Mouse (Mus musculus): ENCODE data around the gene Smoc1.

The Smoc1 gene

DNA sequence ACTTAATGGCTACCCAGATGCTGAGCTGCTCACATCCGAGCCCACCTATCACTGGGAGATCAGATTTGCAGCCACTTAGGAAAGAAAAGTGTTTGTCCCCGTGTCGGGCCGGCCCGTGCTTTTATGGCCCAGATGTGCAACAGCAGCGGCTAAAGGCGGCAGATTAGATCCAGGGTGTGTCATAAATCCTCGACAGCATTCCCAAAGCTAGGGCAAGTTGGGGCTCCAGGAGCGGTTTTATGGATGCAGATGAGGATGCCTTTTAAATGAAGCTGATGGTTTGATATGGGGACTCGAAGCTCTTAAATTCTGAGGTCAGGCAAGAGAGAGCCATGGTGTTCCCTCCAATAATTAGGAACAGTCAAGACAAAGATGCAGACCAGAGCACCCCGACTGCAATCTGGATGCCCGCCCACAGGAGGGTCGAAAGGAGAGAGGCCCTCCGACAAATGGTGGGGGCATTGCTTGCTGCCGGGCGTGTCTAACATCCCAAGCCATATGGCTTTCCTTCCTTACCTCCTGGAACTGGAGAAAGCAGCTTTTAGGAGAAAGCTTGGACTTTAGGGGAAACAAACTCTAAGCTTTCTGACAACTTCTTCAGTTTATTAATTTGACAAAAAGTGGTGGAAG, 1.8 kb downstream of the Smoc1 start:
- H3K4me3 ChIP-seq (replicated peaks; ENCODE audit: low read length), result peak overlapping the region; percentile 89; the same call in 1 of the 2 replicates
- H3K27me3 ChIP-seq (ENCODE audit: insufficient read depth, low read length), result peaks cover 13% of the 10 kb centered on the region
- H3K9me3 ChIP-seq (ENCODE audit: low read length), result no peaks in the 10 kb centered on the region
- H3K4me1 ChIP-seq (replicated peaks; ENCODE audit: low read depth, low read length), result peaks cover 46% of the 10 kb centered on the region
- TF ChIP-seq POU5F1 (IDR thresholded peaks at IDR 0.05; ENCODE audit: borderline replicate concordance, low read length), result no peak
- no peak for TF ChIP-seq CTCF (conservative IDR thresholded peaks at IDR 0.05; ENCODE audit: low read length)
- no peak for TF ChIP-seq NANOG (IDR thresholded peaks at IDR 0.05; ENCODE audit: borderline replicate concordance, low read length)
- peaks cover 35% of the 10 kb centered on the region for H3K36me3 ChIP-seq (ENCODE audit: insufficient read depth, low read length)

DNA sequence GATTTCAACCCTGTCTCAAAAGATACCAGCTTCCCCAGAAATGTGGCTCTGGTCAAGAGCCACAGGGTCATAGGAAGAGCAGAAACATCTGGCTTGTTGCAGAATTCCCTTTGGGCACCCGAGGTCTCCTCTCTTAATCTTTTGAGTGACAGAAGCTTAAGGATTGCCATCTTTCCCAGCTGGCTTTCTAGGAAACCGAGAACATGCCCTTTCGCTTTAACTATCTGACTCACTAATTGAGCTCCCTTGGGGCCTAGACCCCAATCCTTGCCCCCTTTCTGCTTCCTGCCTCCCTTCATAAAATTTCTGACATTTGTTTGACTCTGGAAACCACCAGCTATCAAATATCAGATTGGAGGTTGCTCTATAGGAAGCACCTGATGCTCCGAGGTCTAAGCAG, 3.1 kb downstream of the Smoc1 start:
- Histone ChIP-seq H3K4me3 (replicated peaks; ENCODE audit: low read length) (no peak overlapping the region), H3K9me3 (ENCODE audit: low read length) (no peaks in the 10 kb centered on the region), H3K36me3 (ENCODE audit: insufficient read depth, low read length) (peaks cover 34% of the 10 kb centered on the region), H3K4me1 (replicated peaks; ENCODE audit: low read depth, low read length) (peaks cover 44% of the 10 kb centered on the region), H3K27me3 (ENCODE audit: insufficient read depth, low read length) (peaks cover 13% of the 10 kb centered on the region)
- TF ChIP-seq NANOG (IDR thresholded peaks at IDR 0.05; ENCODE audit: borderline replicate concordance, low read length), result no peak
- no peak for TF ChIP-seq POU5F1 (IDR thresholded peaks at IDR 0.05; ENCODE audit: borderline replicate concordance, low read length)
- TF ChIP-seq CTCF (conservative IDR thresholded peaks at IDR 0.05; ENCODE audit: low read length), result no peak

DNA sequence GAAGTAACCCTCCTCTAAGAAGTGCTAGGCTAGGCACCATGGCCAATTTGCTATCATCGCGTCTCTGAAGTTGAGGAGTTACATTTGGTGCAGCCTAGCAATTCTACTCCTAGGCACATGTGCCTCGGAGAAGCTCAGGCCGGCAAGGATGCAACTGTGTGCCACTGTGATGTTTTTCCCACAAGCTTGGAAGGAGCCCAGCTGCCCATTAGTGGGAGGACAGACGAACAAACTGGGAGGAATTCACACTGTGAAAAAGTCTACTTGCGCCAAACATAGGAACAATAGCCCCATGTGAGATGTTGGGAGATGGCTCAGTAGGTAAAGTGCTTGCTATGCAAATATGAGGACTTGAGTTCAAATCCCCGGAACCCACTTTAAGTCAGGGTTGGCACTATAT, 5.0 kb downstream of the Smoc1 start:
- H3K4me3 ChIP-seq (replicated peaks; ENCODE audit: low read length), result no peak overlapping the region
- peaks cover 33% of the 10 kb centered on the region for H3K36me3 ChIP-seq (ENCODE audit: insufficient read depth, low read length)
- peaks cover 13% of the 10 kb centered on the region for H3K27me3 ChIP-seq (ENCODE audit: insufficient read depth, low read length)
- H3K9me3 ChIP-seq (ENCODE audit: low read length), result no peaks in the 10 kb centered on the region
- TF ChIP-seq POU5F1 (IDR thresholded peaks at IDR 0.05; ENCODE audit: borderline replicate concordance, low read length), result no peak
- no peak for TF ChIP-seq CTCF (conservative IDR thresholded peaks at IDR 0.05; ENCODE audit: low read length)
- TF ChIP-seq NANOG (IDR thresholded peaks at IDR 0.05; ENCODE audit: borderline replicate concordance, low read length), result no peak
- H3K4me1 ChIP-seq (replicated peaks; ENCODE audit: low read depth, low read length), result peaks cover 48% of the 10 kb centered on the region

DNA sequence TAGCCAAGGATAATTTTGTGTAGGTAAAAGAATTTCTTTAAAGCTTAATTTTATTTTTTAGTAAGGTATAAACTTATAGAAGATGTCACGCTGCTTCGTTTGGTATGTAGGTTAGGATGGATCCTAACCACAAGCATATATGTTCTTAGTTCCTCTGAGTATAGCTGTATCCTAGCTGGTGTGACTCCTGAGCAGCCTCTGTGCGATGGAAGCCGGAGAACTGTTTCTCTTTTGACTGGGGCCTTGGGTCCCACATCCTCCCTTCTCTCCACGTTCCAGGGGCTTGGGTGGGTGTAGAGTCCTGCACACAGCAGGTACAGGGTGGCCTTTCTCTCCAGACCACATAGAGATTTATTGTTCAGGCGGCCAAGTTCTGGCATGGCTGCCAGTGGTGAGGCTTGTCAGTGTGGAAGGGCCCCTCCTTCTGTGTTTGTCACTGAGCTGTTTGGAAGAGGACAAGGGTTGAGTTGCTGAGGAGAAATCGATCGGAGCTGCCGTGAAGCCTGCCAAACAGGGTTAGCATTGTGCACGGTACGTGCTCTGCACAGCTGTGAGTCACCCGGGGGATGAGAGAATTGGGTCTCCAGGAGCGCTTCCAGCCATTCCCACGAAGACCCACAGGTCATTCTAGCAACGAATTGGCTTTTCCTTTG, 6.9 kb downstream of the Smoc1 start:
- Histone ChIP-seq H3K4me3 (replicated peaks; ENCODE audit: low read length) (no peak overlapping the region), H3K9me3 (ENCODE audit: low read length) (no peaks in the 10 kb centered on the region), H3K4me1 (replicated peaks; ENCODE audit: low read depth, low read length) (peaks cover 42% of the 10 kb centered on the region), H3K36me3 (ENCODE audit: insufficient read depth, low read length) (peaks cover 33% of the 10 kb centered on the region), H3K27me3 (ENCODE audit: insufficient read depth, low read length) (peaks cover 2% of the 10 kb centered on the region; the same call in 1 of the 2 replicates)
- no peak for TF ChIP-seq POU5F1 (IDR thresholded peaks at IDR 0.05; ENCODE audit: borderline replicate concordance, low read length)
- no peak for TF ChIP-seq CTCF (conservative IDR thresholded peaks at IDR 0.05; ENCODE audit: low read length)

DNA sequence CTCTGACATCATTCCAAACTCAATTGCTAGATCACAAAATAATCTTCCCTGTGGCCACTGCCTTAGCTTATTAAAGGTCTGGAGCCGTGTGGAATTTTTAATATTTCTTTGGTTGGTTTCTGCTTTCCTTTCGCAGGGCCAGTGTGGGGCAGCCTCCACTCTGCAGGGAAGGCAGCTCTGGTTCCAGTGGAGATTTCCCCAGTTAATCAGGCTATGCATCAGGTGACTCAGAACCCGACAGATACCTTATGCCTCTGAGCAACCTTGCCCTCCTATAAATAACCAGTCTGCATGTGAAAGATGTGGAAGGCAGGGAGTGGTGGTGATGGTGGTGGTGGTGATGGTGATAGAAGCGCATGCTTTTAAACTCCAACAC, 7.4 kb downstream of the Smoc1 start:
- Histone ChIP-seq H3K9me3 (ENCODE audit: low read length) (no peaks in the 10 kb centered on the region), H3K36me3 (ENCODE audit: insufficient read depth, low read length) (peaks cover 33% of the 10 kb centered on the region), H3K4me3 (replicated peaks; ENCODE audit: low read length) (no peak overlapping the region), H3K4me1 (replicated peaks; ENCODE audit: low read depth, low read length) (peaks cover 43% of the 10 kb centered on the region), H3K27me3 (ENCODE audit: insufficient read depth, low read length) (no peaks in the 10 kb centered on the region)
- TF ChIP-seq NANOG (IDR thresholded peaks at IDR 0.05; ENCODE audit: borderline replicate concordance, low read length) (no peak), CTCF (conservative IDR thresholded peaks at IDR 0.05; ENCODE audit: low read length) (no peak), POU5F1 (IDR thresholded peaks at IDR 0.05; ENCODE audit: borderline replicate concordance, low read length) (no peak)

DNA sequence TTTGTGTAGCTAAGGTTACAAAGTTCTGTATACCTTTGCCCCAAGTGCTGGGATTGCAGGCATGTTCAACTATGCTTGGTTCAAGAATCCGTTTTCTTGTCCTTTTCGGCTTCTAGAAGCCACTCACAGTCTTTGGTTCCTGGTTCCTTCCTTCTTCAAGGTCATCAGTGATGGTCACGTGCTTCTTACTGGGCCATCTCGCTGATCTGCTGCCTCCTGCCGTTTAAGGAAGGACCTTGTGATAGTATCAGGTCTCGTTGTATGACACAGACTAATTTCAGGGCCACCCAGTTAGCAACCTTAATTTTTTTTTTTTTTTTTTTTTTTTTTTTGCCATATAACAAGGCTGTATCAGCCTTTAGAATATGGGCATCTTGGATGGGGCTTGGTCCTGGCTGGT, 9.2 kb downstream of the Smoc1 start:
- Histone ChIP-seq H3K9me3 (ENCODE audit: low read length) (no peaks in the 10 kb centered on the region), H3K4me1 (replicated peaks; ENCODE audit: low read depth, low read length) (peaks cover 58% of the 10 kb centered on the region), H3K27me3 (ENCODE audit: insufficient read depth, low read length) (no peaks in the 10 kb centered on the region), H3K4me3 (replicated peaks; ENCODE audit: low read length) (no peak overlapping the region), H3K36me3 (ENCODE audit: insufficient read depth, low read length) (peaks cover 22% of the 10 kb centered on the region)
- TF ChIP-seq NANOG (IDR thresholded peaks at IDR 0.05; ENCODE audit: borderline replicate concordance, low read length), result no peak
- no peak for TF ChIP-seq CTCF (conservative IDR thresholded peaks at IDR 0.05; ENCODE audit: low read length)
- no peak for TF ChIP-seq POU5F1 (IDR thresholded peaks at IDR 0.05; ENCODE audit: borderline replicate concordance, low read length)

DNA sequence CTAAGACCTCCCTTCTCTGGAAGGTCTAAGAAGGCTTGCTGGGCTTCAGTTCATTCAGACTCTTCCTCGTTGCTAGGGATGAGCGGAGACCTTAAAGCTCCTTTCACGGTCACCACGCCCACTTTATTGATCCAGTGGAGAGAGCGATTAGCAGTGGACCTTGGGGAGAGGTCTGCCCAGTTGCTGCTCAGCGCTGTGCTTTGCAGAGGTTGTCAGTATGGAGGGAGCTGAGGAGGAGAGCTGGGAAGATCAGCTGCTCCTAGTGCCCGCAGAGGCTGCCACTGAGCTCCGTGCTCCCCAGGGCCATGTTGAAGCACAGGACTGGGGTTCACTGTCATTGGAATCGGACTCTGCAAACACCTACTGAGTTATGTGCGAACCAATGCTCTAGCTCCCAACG, 17.0 kb downstream of the Smoc1 start:
- Histone ChIP-seq H3K4me1 (replicated peaks; ENCODE audit: low read depth, low read length) (peaks cover 44% of the 10 kb centered on the region), H3K27me3 (ENCODE audit: insufficient read depth, low read length) (no peaks in the 10 kb centered on the region), H3K4me3 (replicated peaks; ENCODE audit: low read length) (no peak overlapping the region), H3K36me3 (ENCODE audit: insufficient read depth, low read length) (peaks cover 4% of the 10 kb centered on the region; the same call in 1 of the 2 replicates), H3K9me3 (ENCODE audit: low read length) (no peaks in the 10 kb centered on the region)
- TF ChIP-seq NANOG (IDR thresholded peaks at IDR 0.05; ENCODE audit: borderline replicate concordance, low read length) (no peak), POU5F1 (IDR thresholded peaks at IDR 0.05; ENCODE audit: borderline replicate concordance, low read length) (no peak), CTCF (conservative IDR thresholded peaks at IDR 0.05; ENCODE audit: low read length) (no peak)

DNA sequence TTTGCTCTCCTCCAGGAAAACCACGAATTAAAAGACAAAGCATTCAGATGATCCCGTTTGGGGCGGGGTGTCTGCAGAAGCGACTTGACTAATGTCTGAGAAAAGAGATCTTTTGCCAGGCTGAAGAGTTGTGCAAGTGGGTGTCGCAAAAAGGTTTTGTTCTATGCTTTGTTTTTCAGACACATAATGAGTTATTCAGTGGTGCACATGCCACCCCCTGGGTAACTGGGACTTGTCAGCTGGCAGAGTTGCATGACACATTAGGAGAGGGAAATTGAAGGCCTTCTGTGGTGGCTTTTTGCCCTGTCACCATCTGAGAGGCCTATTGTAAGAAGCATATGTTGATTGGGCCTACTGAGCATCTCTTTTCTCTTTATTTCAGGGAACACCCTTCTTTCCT, 20.3 kb downstream of the Smoc1 start:
- Histone ChIP-seq H3K36me3 (ENCODE audit: insufficient read depth, low read length) (peaks cover 4% of the 10 kb centered on the region; the same call in 1 of the 2 replicates), H3K9me3 (ENCODE audit: low read length) (no peaks in the 10 kb centered on the region), H3K4me1 (replicated peaks; ENCODE audit: low read depth, low read length) (peaks cover 17% of the 10 kb centered on the region), H3K27me3 (ENCODE audit: insufficient read depth, low read length) (no peaks in the 10 kb centered on the region), H3K4me3 (replicated peaks; ENCODE audit: low read length) (no peak overlapping the region)
- no peak for TF ChIP-seq NANOG (IDR thresholded peaks at IDR 0.05; ENCODE audit: borderline replicate concordance, low read length)
- TF ChIP-seq CTCF (conservative IDR thresholded peaks at IDR 0.05; ENCODE audit: low read length), result no peak
- no peak for TF ChIP-seq POU5F1 (IDR thresholded peaks at IDR 0.05; ENCODE audit: borderline replicate concordance, low read length)

Data from E14TG2a.4 (cell line).